Mouse (Mus musculus) lung, postnatal 10 days (tissue): ENCODE measurements around the gene Rfxank.

Experiments used
- DNase-seq: peaks from one replicate; pipeline ENCODE4 v3.0.0; 2021

The Rfxank gene

GRCm38 (mm10) chr8:70104506-70104905 is 34.4 kb downstream of the Rfxank start:
- DNase-seq = peak; percentile 35

- DNase-seq = no peak
Measured at GRCm38 (mm10) chr8:70100241-70100640, 38.7 kb downstream of the Rfxank start.

DNA sequence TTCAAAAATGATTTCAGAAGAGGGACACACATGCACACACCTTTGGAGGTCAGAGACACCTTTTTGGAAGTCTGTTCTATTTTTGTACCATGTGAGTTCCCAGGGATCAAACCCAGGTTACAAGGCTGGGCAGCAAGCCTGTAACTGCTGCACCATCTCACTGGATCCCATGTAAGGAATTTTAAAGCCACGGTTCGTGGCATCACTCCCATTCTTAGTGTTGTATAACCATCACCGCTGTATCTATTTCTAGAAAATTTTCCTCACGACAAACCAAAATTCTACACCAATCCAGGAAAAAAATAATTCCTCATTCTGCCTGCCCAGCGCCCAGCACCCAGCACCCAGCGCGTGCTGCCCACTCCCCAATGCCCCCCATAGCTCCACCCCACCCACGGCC is 39.7 kb downstream of the Rfxank start:
- DNase-seq = no peak

DNA sequence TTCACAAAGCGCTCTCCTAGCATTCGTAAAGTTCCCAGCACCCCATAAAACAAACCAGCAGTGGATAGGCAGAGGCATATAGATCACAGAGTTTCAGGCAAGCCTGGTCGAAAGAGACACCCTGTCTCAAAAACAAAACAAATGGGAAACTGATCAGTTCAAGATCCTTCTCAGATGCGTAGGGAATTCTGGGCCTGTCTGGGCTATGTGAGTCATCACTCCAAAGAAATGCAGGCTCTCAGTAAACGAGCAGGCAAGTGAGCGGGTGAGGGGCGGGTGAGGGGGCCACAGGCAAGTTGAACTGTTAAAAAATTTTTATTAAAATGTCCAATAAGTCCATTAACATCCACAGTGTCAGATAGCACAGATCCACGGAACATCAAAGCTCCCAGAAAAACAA is 46.2 kb downstream of the Rfxank start:
- DNase-seq = no peak

- DNase-seq = no peak
Measured at GRCm38 (mm10) chr8:70089296-70089960, 49.5 kb downstream of the Rfxank start.

GRCm38 (mm10) chr8:70087836-70088650 is 50.9 kb downstream of the Rfxank start:
- DNase-seq = peak; percentile 54

GRCm38 (mm10) chr8:70087237-70087636 is 51.7 kb downstream of the Rfxank start:
- peak; percentile 10 for DNase-seq

GRCm38 (mm10) chr8:70086151-70086550 is 52.8 kb downstream of the Rfxank start:
- no peak for DNase-seq

DNA sequence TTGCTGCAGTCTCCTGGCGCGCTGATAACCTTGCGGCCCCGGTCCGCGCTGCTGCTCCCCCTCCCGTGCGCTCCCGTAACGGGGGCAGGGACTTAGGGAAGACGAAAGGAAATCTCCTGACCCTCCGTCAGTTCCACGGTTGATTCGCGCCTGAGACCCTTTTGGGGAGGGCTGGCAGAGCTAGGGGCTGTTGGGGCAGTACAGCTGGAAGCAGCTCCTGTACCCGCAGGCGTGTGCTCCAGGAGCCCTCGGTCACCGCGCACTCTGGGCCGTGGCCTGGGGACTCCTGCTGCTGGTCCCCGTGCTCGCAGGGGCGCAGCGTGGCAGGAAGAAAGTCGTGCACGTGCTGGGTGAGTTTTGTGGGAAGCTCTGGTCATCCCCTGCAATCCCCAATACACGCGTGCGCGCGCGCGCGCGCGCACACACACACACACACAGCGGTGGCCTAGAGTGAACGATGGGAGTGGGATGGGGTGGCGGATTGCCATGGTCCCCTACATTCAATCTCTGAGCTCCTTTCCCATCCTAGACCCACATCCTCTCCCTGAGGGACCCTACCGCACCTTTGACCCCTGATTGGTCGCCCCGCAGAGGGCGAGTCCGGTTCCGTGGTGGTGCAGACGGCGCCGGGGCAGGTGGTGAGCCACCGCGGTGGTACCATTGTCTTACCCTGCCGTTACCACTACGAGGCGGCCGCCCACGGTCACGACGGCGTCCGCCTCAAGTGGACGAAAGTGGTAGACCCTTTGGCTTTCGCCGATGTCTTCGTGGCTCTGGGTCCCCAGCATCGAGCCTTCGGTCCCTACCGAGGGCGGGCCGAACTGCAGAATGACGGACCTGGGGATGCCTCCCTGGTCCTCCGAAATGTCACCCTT is 54.5 kb downstream of the Rfxank start:
- no peak for DNase-seq

GRCm38 (mm10) chr8:70083285-70083684 is 55.7 kb downstream of the Rfxank start, which contains the start of gene Hapln4:
Hapln4 (plus strand) TSS chr8:70083457.
- peak; percentile 41 for DNase-seq

- no peak for DNase-seq
Measured at GRCm38 (mm10) chr8:70081976-70082375, 57.0 kb downstream of the Rfxank start.
